ENCODE assay signal across 13 mouse cellular contexts in the genomic region with DNA sequence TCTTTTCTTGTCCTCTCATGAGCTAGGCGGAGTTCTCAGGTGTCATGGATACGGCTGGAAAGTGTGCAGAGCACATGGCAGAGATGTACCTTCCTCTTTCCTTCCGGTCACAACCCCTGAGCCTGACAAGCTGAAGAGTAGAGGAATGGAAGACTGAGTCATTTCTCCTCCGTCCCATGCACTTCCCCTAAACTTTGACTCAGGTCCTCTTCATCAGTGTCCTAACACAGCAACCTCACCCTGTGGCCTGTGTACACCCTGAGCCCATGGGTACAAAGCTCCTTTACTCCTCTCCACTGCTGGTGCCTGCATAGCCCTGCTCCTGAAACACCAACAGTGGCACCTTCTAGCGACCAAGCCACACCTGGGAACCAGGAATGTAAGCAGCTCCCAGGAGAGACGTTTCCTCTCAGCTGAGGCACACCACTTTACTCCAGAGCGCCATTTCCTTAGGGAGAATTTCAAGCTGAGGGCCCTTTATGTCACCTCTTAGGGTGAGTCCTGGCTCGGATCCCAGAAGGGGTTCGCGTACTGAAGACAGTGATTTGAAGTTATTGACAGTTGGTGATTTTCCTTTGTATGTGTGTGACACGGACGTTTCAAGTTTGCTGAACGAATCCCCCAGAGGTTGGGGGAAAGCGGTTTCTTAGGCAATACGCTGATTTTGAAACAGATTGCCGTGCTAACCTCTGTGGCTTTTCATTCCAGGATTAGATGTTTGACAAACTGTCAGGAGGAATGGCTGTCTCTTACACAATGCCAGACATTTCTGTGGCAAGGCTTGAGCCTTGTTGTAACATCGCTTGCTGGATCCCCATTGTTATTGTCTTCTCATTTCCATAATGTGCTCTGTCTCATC.
DNase-seq lines count a peak whose midpoint lies in the region; ATAC-seq and TF ChIP-seq lines count a peak whose summit lies in the region.
"Had no signal": no experiment of that assay in that cellular context is flagged by ENCODE, and none has a peak within 500 bp of the region (broad histone marks: within the 10 kb centered on the region; RNA-seq: fewer than 3 reads in every experiment).

No protein-coding gene starts in this region.

- H3K9ac ChIP-seq in forebrain, postnatal 0 days, result no peak overlapping the region
- no peak overlapping the region for H3K9ac ChIP-seq in forebrain, embryonic 13.5 days
- H3K9ac ChIP-seq in intestine, postnatal 0 days (ENCODE audit: low read depth, low read length), result no peak overlapping the region
- H3K9ac ChIP-seq: heart, embryonic 13.5 days had no signal

- no peaks in the 10 kb centered on the region for H3K9me3 ChIP-seq in forebrain, postnatal 0 days (ENCODE audit: low read length)
- H3K9me3 ChIP-seq in forebrain, embryonic 13.5 days (replicated peaks), result no peaks in the 10 kb centered on the region
- H3K9me3 ChIP-seq in intestine, postnatal 0 days (ENCODE audit: control insufficient read depth), result no peaks in the 10 kb centered on the region
- H3K9me3 ChIP-seq: heart, embryonic 13.5 days had no signal

- TF ChIP-seq CTCF in forebrain, postnatal 0 days (IDR thresholded peaks at IDR 0.05; ENCODE audit: low read depth), result no peak
- no peak for TF ChIP-seq CTCF in intestine, postnatal 0 days (IDR thresholded peaks at IDR 0.05; ENCODE audit: low read depth)

- peak; percentile 30; the same call in 1 of the 2 replicates for ATAC-seq in forebrain, postnatal 0 days
- ATAC-seq in forebrain, embryonic 13.5 days, result no peak
- no peak for ATAC-seq in intestine, postnatal 0 days

- no peak overlapping the region for H3K4me2 ChIP-seq in forebrain, postnatal 0 days (ENCODE audit: low read depth)
- H3K4me2 ChIP-seq in forebrain, embryonic 13.5 days, result no peak overlapping the region
- no peak overlapping the region for H3K4me2 ChIP-seq in intestine, postnatal 0 days (replicated peaks; ENCODE audit: low read depth)
- H3K4me2 ChIP-seq: heart, embryonic 13.5 days had no signal

- 0 out of 2 replicates have a peak, but pooled peaks cover 3% of the 10 kb centered on the region for H3K27me3 ChIP-seq in forebrain, postnatal 0 days (ENCODE audit: insufficient read depth, low read length)
- H3K27me3 ChIP-seq in forebrain, embryonic 13.5 days, result peaks cover 57% of the 10 kb centered on the region
- no peaks in the 10 kb centered on the region for H3K27me3 ChIP-seq in intestine, postnatal 0 days (replicated peaks; ENCODE audit: control insufficient read depth, insufficient read depth, low read length)
- H3K27me3 ChIP-seq: heart, embryonic 13.5 days had no signal

- H3K4me1 ChIP-seq in forebrain, postnatal 0 days (ENCODE audit: insufficient read depth), result no peaks in the 10 kb centered on the region
- H3K4me1 ChIP-seq in forebrain, embryonic 13.5 days, result peaks cover 32% of the 10 kb centered on the region
- no peaks in the 10 kb centered on the region for H3K4me1 ChIP-seq in intestine, postnatal 0 days (replicated peaks; ENCODE audit: control insufficient read depth, insufficient read depth, low read length)

- no peak overlapping the region for H3K4me3 ChIP-seq in forebrain, postnatal 0 days (ENCODE audit: low read depth, low read length)
- no peak overlapping the region for H3K4me3 ChIP-seq in forebrain, embryonic 13.5 days
- H3K4me3 ChIP-seq in intestine, postnatal 0 days (ENCODE audit: low read depth, low read length), result no peak overlapping the region
- H3K4me3 ChIP-seq: heart, embryonic 13.5 days; left cerebral cortex, adult 2 months had no signal

- no peaks in the 10 kb centered on the region for H3K36me3 ChIP-seq in forebrain, postnatal 0 days (ENCODE audit: insufficient read depth)
- no peaks in the 10 kb centered on the region for H3K36me3 ChIP-seq in forebrain, embryonic 13.5 days (ENCODE audit: poor library complexity, severe bottlenecking)
- H3K36me3 ChIP-seq in intestine, postnatal 0 days (ENCODE audit: control insufficient read depth, insufficient read depth), result no peaks in the 10 kb centered on the region
- H3K36me3 ChIP-seq: heart, embryonic 13.5 days had no signal

- WGBS in forebrain, postnatal 0 days, result 55% methylated on average over 17 of the region's 17 CpGs
- WGBS in forebrain, embryonic 13.5 days, result 59% methylated on average over 17 of the region's 17 CpGs
- 76% methylated on average over 17 of the region's 17 CpGs for WGBS in intestine, postnatal 0 days

- DNase-seq in forebrain, postnatal 0 days, result no peak
- DNase-seq in Muller cell, postnatal 12 days (ENCODE audit: inconsistent ontology term), result peak; percentile 71
- DNase-seq in fat pad, adult 2 months (ENCODE audit: extremely low read depth, low read depth, low spot score), result peak; percentile 49
- DNase-seq in lung, postnatal 36 days, result peak; percentile 64
- DNase-seq in embryo, embryonic 11 days, result no peak
- DNase-seq in frontal cortex, postnatal 14 days (ENCODE audit: low spot score in 2 of 2), result no peak
- DNase-seq: kidney, postnatal 25 days; thymus, adult 18-20 months had no signal

- no peak overlapping the region for H3K27ac ChIP-seq in forebrain, postnatal 0 days (ENCODE audit: low read depth, low read length)
- no peak overlapping the region for H3K27ac ChIP-seq in forebrain, embryonic 13.5 days
- H3K27ac ChIP-seq in intestine, postnatal 0 days (ENCODE audit: low read depth, low read length), result no peak overlapping the region
- H3K27ac ChIP-seq: heart, embryonic 13.5 days; left cerebral cortex, adult 2 months; macrophage had no signal

Comparison
In these comparisons a context has a peak if more than half of its experiments do, and no peak if none do; other contexts are left out.
1. DNase-seq: peak in Muller cell, postnatal 12 days (single experiment), fat pad, adult 2 months (single experiment) and lung, postnatal 36 days (single experiment); none in forebrain, postnatal 0 days (single experiment), embryo, embryonic 11 days (single experiment) and frontal cortex, postnatal 14 days (0 of 2).